Mouse (Mus musculus): ENCODE data around the gene D930020B18Rik. TPM values are rescaled to one million over a fixed set of nuclear protein-coding genes. Genes with fewer than 3 reads are reported as not detected.
A peak's percentile ranks its signal among the peaks of the same experiment; 100 is the strongest.

The D930020B18Rik gene
- under 1 TPM; 0.22 to 0.43 TPM for total RNA-seq (2021)
- long read RNA-seq = 0 reads

DNA sequence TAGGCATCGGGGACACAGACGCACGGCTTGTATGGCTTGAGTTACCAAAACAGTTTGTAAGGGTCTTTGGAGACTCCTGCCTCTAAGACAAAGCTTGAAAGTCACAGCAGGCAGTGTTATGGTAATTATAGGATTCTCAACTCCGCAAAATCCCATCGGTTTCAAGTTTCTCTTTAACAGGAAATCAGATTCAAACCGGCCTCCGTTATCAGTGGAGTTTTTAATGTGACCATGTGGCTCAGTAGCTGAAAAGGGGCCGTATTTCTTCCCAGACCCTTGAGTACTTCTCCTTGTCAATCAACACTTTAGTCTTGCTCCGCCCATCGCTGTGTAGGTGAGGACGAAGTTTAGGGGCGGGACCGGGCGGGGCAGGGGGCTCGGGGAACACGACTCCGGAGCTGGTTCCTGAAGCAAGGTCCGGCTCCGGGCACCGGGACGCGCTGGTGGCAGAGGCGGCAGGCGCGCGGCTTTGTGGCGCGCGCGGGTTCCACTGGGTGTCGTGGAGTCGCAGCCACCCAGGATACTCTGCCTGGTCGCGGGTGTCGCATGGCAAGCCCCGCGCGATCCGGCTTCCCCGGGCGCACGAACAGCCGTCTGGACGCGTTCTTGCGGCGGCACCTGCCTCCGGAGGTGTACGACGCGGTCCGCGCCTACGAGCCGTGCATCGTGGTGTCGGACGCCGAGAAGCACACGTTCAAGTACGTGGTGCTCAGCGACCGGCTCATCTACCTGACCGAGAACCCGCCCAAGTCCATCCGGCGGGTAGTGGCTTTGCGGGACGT lies at the start of gene D930020B18Rik:
TSS of gene D930020B18Rik (plus strand) at position 317 of the 782 bp plus-strand sequence.
- DNase-seq (ENCODE audit: low spot score in 2 of 2) = peak in 1 of 2 experiments; percentile 17

- DNase-seq (ENCODE audit: low spot score in 2 of 2) = no peak
Observed at GRCm38 (mm10) chr10:121596580-121596979, 44.8 kb upstream of the D930020B18Rik start.

- DNase-seq (ENCODE audit: low spot score in 2 of 2) = no peak
Observed at GRCm38 (mm10) chr10:121601272-121601671, 40.1 kb upstream of the D930020B18Rik start.

DNA sequence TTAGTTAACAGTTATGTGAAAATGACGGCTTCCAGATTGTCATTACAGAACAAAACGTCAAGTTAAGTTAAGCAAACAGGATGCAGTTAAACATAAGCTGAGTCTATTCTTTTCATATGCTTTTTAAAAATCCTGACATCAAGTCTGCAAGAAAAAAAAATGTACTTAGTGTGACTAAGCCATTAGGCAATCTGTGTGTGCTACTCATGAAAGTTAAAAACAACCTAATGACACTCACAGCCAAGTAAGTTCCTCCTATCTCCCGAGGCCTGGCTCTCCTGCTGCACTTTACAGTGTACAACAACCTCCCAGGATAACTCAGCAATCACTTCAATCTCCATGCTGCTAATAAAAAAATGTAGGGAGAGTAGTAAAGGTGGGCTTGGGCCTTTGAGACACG lies 37.8 kb upstream of the D930020B18Rik start:
- DNase-seq (ENCODE audit: low spot score in 2 of 2) = no peak

- no peak for DNase-seq (ENCODE audit: low spot score in 2 of 2)
Observed at GRCm38 (mm10) chr10:121604632-121605344, 36.6 kb upstream of the D930020B18Rik start.

- no peak for DNase-seq (ENCODE audit: low spot score in 2 of 2)
Observed at GRCm38 (mm10) chr10:121608177-121608576, 33.2 kb upstream of the D930020B18Rik start.

DNA sequence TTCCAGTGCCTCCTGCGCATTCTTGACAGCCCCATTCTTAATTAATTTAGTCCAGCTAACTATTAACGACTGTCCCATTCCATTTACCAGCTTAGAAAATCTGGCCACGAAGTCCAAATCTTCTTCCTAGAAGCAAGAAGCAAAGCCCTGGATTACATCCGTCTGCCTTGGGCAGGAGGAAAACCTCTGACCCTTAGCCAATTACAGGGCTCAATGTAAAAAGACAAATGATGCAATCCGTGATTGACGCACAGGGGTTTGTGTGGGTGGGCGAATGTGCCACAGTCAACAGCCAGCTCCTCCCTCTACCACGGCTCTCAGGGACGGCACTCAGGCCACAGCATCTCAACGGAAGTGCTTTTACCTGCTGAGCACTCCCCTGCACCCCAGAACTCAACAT lies 29.8 kb upstream of the D930020B18Rik start:
- no peak for DNase-seq (ENCODE audit: low spot score in 2 of 2)

- DNase-seq (ENCODE audit: low spot score in 2 of 2) = no peak
Observed at GRCm38 (mm10) chr10:121612448-121612847, 28.9 kb upstream of the D930020B18Rik start.

DNA sequence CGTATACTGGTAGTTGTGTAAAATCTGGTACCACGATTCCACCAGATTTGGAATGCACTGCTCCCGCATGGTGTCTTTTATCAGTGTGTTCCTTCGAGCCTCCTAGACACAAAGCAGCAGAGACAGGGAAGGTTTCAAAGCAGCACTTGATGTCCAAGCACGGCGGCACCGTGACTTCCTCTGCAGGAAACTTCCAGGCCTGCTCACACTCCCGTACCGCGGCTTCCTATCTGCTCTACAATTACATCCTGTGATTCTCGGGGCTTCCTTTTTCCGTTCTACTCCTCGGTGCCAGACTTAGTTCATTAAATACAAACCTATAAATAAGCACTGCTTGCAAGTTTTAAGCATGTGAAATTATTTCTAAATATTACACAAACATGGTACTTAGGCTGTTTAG lies 27.8 kb upstream of the D930020B18Rik start:
- DNase-seq (ENCODE audit: low spot score in 2 of 2) = no peak

DNA sequence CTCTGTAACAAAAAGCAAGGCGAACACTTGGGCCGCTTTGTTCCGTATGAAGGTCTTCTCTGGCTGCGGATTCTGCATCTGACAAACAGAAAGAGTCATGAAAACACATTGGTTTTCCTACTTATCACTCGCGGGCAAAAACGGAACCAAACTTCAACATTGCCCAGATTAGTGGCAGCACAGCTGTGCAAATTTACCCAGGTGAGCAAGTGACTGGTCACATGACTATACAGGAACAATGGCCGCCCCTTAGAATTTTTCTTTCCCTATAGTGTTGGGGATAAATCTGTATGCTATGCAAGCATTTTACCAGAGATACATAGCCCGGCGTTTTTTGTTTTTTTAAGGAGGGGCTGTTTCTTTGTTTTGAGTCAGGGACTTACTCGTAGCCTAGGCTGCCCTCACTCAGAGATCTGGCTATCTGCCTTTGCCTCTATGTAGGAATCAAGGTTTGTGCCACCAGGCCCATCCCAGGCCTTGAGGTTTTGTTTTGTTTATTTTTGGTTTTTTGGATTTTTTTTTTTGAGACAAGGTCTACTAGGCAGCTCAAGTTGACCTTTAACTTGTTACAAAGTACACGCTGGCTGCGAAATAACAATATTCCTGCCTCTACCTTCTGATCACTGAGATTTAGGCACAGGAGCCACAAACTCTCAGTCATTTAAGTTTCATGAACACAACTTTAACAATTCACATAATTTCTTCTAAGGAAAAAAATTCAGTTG lies 26.1 kb upstream of the D930020B18Rik start:
- DNase-seq (ENCODE audit: low spot score in 2 of 2) = no peak

- no peak for DNase-seq (ENCODE audit: low spot score in 2 of 2)
Observed at GRCm38 (mm10) chr10:121615935-121616334, 25.5 kb upstream of the D930020B18Rik start.

DNA sequence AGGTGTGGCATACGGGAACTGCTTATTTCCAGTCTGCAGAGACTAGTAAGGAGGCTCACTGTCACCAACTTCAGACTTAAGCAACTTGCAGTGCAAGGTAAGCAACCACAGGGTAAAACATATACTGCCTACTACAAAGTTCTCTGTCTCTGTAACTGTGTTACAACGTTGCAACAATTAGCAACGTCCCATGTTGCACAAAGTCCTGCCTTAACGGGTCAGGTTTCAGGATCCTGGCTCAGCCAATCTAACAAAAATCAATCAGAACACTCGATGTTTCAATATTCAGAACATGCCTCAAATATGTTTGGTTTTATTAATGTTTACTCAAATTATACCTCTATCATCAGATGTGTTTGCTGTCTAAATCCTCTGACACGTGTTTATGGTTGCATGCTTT lies 19.0 kb upstream of the D930020B18Rik start:
- no peak for DNase-seq (ENCODE audit: low spot score in 2 of 2)

GRCm38 (mm10) chr10:121623670-121624069 lies 17.7 kb upstream of the D930020B18Rik start:
- no peak for DNase-seq (ENCODE audit: low spot score in 2 of 2)

DNA sequence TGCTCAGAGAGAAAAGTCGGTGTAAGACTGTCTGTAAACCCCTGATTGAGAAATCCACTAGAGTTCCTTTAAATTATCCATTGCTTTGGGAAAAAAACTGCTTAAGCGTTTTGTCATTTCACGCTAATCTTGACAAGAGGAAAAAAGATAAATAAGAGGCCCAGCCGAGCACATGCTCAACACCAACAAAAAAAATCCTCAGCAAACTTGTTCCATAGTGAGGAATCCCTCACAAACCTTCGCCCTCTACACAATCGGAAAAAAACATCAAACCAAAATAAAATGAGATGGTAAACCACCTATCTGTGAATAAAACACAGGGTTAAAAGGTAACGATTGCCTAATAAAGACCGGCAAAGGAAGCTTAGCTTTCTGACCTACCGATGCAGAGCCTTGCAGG lies 16.4 kb upstream of the D930020B18Rik start:
- DNase-seq (ENCODE audit: low spot score in 2 of 2) = no peak

DNA sequence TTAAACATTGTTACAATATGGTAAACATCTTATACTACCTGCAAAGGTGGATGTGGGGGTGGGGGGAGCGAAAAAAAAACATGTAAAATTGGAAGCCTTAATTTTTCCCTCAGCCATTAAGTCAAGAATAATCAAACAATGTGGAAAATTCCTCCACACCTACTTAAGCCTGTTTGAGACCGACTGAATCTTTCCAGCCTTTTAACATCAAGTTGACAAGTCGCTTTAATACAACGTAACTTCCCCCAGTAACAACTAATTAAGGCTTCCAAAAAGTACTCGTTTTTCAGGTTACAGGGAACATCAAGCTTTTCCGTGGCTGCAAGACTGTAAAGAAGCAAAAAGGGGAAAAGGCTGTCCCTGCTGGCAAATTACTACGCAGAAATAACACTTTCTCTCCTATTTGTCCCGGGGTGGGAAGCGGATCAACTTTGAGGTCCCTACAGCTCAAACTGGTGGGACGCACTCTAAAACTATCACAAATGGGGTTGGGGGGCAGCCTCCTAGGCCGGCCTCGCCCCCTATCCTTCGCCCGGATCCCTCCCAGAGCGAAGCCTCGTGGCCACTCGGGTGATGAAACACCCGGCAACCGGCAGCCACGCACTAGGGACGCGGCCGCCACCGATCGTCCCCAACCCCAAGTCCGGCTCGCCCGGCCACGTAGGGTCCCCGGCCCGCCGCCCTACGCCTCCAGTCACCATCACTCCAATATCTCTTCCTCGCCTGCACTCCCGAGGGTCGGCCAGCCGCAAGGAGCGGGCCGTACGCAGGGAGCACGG lies 15.8 kb upstream of the D930020B18Rik start:
- no peak for DNase-seq (ENCODE audit: low spot score in 2 of 2)

GRCm38 (mm10) chr10:121626186-121626882 lies 15.1 kb upstream of the D930020B18Rik start, which contains the start of gene Xpot:
Gene Xpot (minus strand): TSS chr10:121626332.
- peak; percentile 97 to 98 for DNase-seq (ENCODE audit: low spot score in 2 of 2)

DNA sequence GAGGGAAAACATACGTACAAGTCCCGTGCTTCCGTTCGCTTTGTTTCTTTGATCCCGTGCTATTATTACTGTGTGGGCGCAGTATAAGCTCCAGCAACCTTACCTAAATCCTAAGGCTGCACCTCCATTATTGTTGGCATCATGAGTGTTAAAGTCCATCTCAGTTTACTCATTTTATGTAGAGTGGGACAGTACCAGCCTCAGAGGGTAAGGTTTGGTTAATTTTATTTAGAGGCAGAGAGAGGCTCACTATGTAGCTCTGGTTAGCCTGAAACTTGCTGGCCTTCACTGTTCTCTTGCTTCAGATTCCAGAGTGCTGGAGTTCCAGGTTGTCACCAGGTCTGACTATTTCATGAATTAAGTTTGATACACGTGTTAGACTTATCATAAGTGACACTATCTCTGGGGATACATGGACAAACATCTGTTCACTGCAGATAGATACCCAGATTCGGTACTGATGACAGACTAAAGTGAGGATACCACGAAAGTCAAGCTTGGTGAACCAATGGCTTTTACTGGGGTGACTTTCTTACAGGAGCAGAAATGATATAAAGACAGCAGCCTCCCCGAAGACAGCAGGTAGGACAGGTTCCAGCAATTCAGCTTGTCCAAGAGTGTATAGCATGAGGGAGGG lies 14.1 kb upstream of the D930020B18Rik start:
- DNase-seq (ENCODE audit: low spot score in 2 of 2) = no peak

DNA sequence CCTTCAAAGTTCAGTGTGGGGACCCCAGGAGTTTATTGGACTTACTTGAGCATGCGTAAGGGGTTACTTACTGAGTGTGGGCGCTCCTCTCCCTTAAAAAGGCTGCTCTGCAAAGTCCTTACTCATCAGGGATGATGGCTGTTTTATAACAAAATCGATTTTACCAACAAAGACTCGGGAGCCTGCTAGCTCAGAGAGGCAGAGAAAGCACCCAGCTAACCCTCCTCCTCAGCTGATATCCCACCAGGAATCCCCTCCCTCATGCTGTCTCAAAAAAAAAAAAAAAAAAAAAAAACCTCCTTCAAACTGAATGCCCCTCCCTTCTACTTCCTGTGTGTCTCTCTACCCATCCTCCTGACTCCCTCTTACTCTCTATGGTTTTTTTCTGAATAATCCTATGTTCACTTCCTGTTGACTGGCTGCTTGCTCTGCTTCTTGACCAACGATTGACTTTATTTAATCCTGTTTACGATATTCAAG lies 12.8 kb upstream of the D930020B18Rik start:
- DNase-seq (ENCODE audit: low spot score in 2 of 2) = no peak

DNA sequence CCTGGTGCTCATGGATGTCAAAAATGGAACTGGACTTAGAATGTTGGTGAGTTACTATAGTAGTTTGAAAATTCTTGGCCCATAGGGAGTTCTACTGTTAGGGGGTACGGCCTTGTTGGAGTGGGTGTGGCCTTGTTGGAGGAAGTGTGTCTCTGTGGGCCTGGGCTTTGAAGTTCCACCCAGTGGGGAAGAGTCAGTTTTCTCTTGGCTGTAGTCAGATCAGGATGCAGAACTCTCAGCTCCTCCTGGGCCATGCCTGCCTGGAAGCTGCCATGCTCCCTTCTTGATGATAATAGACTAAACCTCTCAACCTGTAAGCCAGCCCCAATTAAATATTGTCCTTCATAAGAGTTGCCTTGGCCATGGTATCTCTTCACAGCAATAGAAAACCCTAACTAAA lies 7.2 kb upstream of the D930020B18Rik start:
- no peak for DNase-seq (ENCODE audit: low spot score in 2 of 2)

DNA sequence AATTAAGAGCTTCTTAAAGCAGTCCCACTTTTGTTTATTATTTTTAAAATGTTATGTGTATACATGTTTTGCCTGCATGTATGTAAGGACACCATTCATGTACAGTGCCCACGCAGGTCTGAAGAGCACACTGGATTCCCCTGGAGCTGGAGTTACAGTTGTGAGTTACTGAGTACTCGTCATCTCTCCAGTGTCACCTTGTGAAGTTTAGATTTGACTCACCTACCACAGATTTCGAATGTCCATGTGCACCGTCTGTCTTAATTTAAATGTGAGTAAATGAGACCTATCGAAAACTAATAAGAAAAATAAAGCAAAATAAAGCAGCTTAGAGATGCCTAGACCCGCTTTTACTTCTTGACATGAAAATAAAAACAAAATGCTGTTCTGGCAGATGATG lies 5.1 kb upstream of the D930020B18Rik start:
- no peak for DNase-seq (ENCODE audit: low spot score in 2 of 2)

Measured in layer of hippocampus, postnatal 10 days (tissue).